Mouse (Mus musculus): ENCODE measurements around the gene Asprv1.
A peak's percentile ranks its signal among the peaks of the same experiment; 100 is the strongest.

Gene Asprv1

DNA sequence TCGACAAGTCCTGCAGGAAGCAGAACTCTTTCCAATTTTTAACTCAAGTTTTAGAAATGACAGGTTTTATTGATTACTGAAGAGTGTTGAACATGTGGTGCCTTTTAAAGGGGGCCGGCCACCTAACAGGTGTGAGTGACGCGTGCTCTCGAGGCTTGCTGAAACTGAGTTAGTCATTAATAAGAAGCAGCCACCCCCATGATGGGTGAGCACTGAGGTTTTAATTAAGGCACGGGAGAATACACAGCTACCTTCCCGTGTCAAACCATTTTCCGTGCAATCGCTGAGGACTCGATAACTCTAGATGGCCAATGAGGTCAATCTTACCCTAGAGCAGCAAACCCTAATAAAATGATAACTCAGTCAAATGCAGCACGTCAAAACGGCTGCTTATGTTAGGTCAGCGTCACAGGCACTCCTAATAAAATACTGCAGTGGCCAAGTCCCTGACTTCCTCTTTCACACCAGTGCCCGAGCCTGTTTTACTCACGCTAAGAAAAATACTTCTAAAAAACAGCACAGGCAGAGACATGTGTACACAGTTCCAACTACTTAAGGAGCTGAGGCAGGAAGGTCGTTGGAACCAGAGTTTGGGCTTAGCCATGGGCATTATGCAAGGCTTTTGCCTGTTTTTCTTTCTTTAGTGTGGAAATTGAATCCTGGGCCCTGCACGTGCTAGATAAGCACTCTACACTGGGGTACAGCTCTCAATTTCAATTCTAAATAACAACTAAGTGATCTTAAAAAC lies 37.8 kb downstream of the Asprv1 start:
- no peak for DNase-seq (ENCODE audit: low read depth, low spot score)

GRCm38 (mm10) chr6:86667061-86667460 lies 39.1 kb downstream of the Asprv1 start:
- DNase-seq (ENCODE audit: low read depth, low spot score) = no peak

DNA sequence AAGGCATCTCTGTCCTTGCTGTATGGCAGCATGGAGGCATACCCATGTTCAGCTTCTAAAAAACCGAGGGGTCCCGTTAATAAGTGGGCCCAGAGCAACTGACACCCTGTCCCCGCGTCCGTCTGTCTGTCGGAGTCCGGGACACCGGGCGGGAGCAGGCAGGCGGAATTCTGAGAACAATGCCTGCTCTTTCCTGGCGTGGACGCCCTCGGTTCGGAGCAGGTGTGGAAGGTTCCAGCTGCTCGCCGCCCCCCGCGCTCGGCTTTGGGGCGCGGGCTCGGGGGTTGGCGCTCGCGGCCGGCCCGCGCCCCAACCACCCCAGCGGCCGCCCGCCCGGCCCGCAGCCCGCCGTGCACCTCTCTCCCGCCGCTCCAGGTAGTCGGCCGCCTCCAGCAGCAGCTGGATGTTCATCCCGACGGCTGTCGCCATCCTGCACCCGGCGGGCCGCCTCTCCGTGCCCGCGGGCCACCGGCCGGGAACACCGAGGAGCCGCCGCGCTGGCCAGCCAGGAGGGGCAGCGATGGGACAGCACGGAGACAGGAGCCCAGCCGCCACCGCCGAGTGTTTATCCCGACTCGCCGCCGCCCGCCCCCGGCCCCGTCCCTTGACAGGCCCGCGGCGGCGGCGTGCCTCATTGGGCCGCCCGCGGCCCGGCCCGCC lies 40.7 kb downstream of the Asprv1 start, which contains the start of gene Mxd1:
Gene Mxd1 (minus strand): TSS at position 582 of the 660 bp plus-strand sequence.
- no peak for DNase-seq (ENCODE audit: low read depth, low spot score)

DNA sequence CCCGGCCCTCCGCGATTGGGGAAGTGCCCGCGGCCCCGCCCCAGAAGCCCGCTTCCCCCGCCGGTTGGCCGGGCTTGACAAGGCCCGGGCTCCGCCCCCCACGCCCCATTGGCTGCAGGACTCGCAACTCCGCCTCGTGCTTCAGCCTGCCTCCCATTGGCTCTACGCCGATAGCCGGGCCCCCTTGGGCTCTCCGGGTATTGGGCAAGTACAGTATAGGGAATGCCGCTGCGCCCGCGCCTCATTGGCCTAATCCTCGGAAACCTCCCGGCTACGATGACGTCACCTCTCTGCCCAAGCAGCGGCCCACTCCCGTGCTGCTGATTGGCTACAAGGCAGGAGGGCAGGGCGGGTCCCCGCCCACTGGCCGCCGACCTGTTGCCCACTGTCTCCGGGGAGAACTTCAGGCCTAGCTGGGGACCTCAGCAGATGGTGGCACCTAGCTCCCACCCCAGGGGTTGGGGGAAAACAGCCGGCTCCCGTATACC lies 41.3 kb downstream of the Asprv1 start:
- peak; percentile 99 for DNase-seq (ENCODE audit: low read depth, low spot score)

- peak; percentile 40 for DNase-seq (ENCODE audit: low read depth, low spot score)
Observed at GRCm38 (mm10) chr6:86670873-86671272, 42.9 kb downstream of the Asprv1 start.

DNA sequence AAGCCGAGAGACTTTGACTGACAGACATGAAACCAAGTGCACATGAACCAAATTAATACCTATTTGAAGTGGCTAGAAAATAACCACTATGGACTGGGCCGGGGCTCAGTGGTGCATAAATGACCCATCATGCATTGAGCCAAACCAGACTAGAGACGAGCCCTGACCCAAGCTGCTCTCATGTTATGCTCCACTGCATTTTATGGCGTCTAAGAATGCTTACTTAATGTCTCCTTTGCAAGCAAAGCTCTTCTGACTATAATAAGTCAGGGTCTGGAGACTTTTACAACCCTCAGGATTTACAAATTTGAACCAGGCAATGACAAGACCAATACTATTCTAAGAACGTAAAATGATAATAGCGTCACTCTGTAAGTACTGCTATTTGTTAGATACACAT lies 50.4 kb downstream of the Asprv1 start:
- no peak for DNase-seq (ENCODE audit: low read depth, low spot score)
